Mouse (Mus musculus): ENCODE data around the gene Nrarp. TPM values are rescaled to one million over a fixed set of nuclear protein-coding genes. Genes with fewer than 3 reads are reported as not detected.
A peak's percentile ranks its signal among the peaks of the same experiment; 100 is the strongest.

Gene Nrarp
- polyA plus RNA-seq, 1 experiment from 2014 or later = 18.6 TPM

DNA sequence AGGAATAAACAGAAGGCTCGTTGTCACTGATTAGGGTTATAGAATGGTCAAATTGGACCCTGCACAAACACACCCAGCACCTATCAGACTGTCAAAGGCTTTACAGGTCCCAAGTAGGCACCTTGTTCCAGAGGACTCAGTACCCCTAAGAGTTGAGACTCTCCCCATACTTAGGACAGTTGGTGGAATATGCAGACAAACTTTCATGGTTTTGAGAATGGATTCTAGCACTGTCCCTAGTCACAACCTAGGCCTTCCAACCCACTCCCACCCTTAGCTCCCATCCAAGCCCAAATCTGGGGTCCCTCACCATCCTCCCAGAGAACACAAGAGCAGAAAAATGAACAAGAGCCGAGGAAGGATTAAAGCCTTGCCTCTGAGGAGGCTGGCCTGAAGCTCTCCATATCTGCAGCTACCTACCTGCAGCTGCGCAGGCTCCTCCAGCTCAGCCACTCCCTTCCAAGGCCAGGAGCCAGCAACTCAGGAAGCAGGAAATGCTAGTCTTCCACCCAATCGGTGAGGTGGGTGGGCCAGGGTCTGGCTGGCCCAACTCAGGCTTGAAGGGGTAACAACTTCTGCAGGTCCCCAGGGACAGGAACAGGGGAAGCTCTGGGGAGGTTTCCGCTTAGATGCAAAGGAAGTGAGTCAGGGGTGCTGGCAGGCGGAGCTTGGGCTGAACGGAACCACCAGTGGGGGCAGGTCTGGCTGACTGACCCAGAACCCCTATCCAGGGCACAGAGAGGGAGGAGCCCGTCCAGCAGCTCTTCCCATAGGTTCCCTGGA, 15.8 kb downstream of the Nrarp start, which contains the start of gene Tor4a:
TSS of gene Tor4a (minus strand) at position 715 of the 783 bp plus-strand sequence.
- Histone ChIP-seq H3K9me3 (replicated peaks; ENCODE audit: control insufficient read depth, low read length) (no peaks in the 10 kb centered on the region), H3K4me3 (ENCODE audit: low read depth, low read length) (no peak within 1 kb of the TSS), H3K4me2 (ENCODE audit: low read length) (no peak within 1 kb of the TSS), H3K9ac (ENCODE audit: low read length) (no peak within 1 kb of the TSS), H3K27me3 (replicated peaks; ENCODE audit: control insufficient read depth, insufficient read depth, low read length) (peaks cover 26% of the 10 kb centered on the region), H3K36me3 (ENCODE audit: control insufficient read depth, insufficient read depth, low read length) (peaks cover 33% of the 10 kb centered on the region), H3K27ac (ENCODE audit: low read depth, low read length) (no peak within 1 kb of the TSS), H3K4me1 (ENCODE audit: control insufficient read depth, insufficient read depth, low read length) (no peaks in the 10 kb centered on the region)
- DNase-seq (ENCODE audit: low spot score) (no peak), ATAC-seq (no peak)
- 11% methylated on average over 8 of the region's 8 CpGs for WGBS

- Histone ChIP-seq H3K9ac (ENCODE audit: low read length) (no peak overlapping the region), H3K4me2 (ENCODE audit: low read length) (no peak overlapping the region), H3K9me3 (replicated peaks; ENCODE audit: control insufficient read depth, low read length) (no peaks in the 10 kb centered on the region), H3K27me3 (replicated peaks; ENCODE audit: control insufficient read depth, insufficient read depth, low read length) (peaks cover 26% of the 10 kb centered on the region), H3K27ac (ENCODE audit: low read depth, low read length) (no peak overlapping the region), H3K4me3 (ENCODE audit: low read depth, low read length) (no peak overlapping the region), H3K36me3 (ENCODE audit: control insufficient read depth, insufficient read depth, low read length) (peaks cover 42% of the 10 kb centered on the region), H3K4me1 (ENCODE audit: control insufficient read depth, insufficient read depth, low read length) (no peaks in the 10 kb centered on the region)
- ATAC-seq (no peak), DNase-seq (ENCODE audit: low spot score) (no peak)
- WGBS = 30% methylated on average over 2 of the region's 2 CpGs
Measured at GRCm38 (mm10) chr2:25197191-25197590, 16.6 kb downstream of the Nrarp start.

DNA sequence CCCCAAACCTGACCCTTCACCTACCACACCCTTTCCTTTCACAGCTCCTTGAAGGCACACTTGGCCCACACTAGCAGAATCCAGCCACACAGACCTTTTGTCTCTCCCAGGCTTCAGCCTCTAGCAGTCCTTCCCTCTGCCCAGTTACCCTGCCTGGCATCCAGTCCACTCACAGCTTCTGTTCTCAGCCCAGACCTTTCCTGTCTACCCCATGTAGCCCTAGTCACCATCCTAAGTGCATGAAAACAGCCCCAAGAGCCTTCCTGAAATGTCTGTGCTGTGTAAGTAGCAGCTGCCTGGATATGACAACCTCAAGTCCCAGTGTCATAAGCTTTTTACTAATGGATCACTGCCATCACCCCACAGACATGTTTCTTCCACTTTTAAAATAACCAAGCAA, 17.4 kb downstream of the Nrarp start:
- Histone ChIP-seq H3K4me2 (ENCODE audit: low read length) (no peak overlapping the region), H3K4me1 (ENCODE audit: control insufficient read depth, insufficient read depth, low read length) (no peaks in the 10 kb centered on the region), H3K4me3 (ENCODE audit: low read depth, low read length) (no peak overlapping the region), H3K9ac (ENCODE audit: low read length) (no peak overlapping the region), H3K36me3 (ENCODE audit: control insufficient read depth, insufficient read depth, low read length) (peaks cover 49% of the 10 kb centered on the region), H3K27me3 (replicated peaks; ENCODE audit: control insufficient read depth, insufficient read depth, low read length) (peaks cover 26% of the 10 kb centered on the region), H3K27ac (ENCODE audit: low read depth, low read length) (no peak overlapping the region), H3K9me3 (replicated peaks; ENCODE audit: control insufficient read depth, low read length) (no peaks in the 10 kb centered on the region)
- DNase-seq (ENCODE audit: low spot score) = no peak
- ATAC-seq = no peak

DNA sequence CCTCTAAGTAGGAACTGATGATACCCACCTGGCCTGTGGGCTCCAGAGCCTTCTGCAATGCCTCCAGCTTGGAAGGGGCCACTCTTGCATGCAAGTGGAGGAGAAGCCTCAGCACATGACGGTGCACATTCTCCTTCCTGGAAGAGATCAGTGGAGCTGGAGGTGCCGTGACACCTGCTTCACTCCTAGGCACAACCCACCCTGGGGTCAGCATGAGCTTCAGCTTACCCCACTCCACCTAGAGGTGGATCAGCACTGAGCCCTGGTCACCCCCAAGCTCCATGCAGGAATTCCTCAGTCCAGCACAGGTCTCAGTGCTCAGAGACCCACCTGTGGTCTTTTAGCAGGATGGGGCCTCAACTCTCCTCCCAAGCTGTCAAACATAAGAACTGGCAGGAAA, 20.1 kb downstream of the Nrarp start:
- no peaks in the 10 kb centered on the region for H3K4me1 ChIP-seq (ENCODE audit: control insufficient read depth, insufficient read depth, low read length)
- no peak overlapping the region for H3K27ac ChIP-seq (ENCODE audit: low read depth, low read length)
- ATAC-seq (no peak), DNase-seq (ENCODE audit: low spot score) (no peak)
- 90% methylated on average over 2 of the region's 2 CpGs for WGBS
- peaks cover 76% of the 10 kb centered on the region for H3K36me3 ChIP-seq (ENCODE audit: control insufficient read depth, insufficient read depth, low read length)
- H3K4me3 ChIP-seq (ENCODE audit: low read depth, low read length) = no peak overlapping the region
- H3K9ac ChIP-seq (ENCODE audit: low read length) = no peak overlapping the region
- H3K4me2 ChIP-seq (ENCODE audit: low read length) = no peak overlapping the region
- peaks cover 15% of the 10 kb centered on the region for H3K27me3 ChIP-seq (replicated peaks; ENCODE audit: control insufficient read depth, insufficient read depth, low read length)
- no peaks in the 10 kb centered on the region for H3K9me3 ChIP-seq (replicated peaks; ENCODE audit: control insufficient read depth, low read length)

DNA sequence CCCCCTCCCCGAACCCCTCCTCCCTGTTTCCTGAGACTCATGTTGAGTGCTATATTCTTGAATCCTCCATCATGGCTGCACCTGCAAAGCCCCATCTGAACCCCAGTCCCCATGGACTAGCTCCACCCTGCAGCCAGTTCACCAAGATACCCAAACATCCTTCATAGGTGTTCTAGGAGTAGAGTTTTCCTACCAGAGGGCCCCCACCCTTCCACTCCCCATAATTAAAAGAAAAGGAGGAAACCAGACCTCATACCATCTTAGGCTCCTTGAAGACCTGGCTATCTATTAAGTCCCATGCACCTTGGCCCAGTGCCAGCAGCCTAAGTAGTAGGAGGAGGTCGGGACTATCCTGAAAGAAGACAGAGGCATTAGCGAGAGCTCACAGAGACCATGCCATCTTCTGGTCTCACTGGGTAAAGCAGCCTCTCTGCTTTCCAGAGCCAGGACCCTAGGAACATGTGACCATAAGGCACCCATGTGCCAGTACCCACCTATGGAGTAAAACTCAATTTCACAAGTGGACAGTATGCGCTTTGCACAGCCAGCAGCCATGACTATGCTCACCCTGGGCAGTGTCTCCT, 23.2 kb downstream of the Nrarp start:
- no peak overlapping the region for H3K27ac ChIP-seq (ENCODE audit: low read depth, low read length)
- no peaks in the 10 kb centered on the region for H3K9me3 ChIP-seq (replicated peaks; ENCODE audit: control insufficient read depth, low read length)
- H3K4me2 ChIP-seq (ENCODE audit: low read length) = no peak overlapping the region
- H3K4me3 ChIP-seq (ENCODE audit: low read depth, low read length) = no peak overlapping the region
- peak; percentile 26; the same call in 1 of the 2 replicates for ATAC-seq
- H3K9ac ChIP-seq (ENCODE audit: low read length) = no peak overlapping the region
- H3K27me3 ChIP-seq (replicated peaks; ENCODE audit: control insufficient read depth, insufficient read depth, low read length) = no peaks in the 10 kb centered on the region
- WGBS = 58% methylated on average over 4 of the region's 4 CpGs
- peaks cover 88% of the 10 kb centered on the region for H3K36me3 ChIP-seq (ENCODE audit: control insufficient read depth, insufficient read depth, low read length)
- DNase-seq (ENCODE audit: low spot score) = no peak
- H3K4me1 ChIP-seq (ENCODE audit: control insufficient read depth, insufficient read depth, low read length) = no peaks in the 10 kb centered on the region

- H3K4me2 ChIP-seq (ENCODE audit: low read length) = no peak overlapping the region
- no peak for ATAC-seq
- H3K27ac ChIP-seq (ENCODE audit: low read depth, low read length) = no peak overlapping the region
- no peak overlapping the region for H3K4me3 ChIP-seq (ENCODE audit: low read depth, low read length)
- H3K36me3 ChIP-seq (ENCODE audit: control insufficient read depth, insufficient read depth, low read length) = peaks cover 55% of the 10 kb centered on the region
- WGBS = 92% methylated on average over 1 of the region's 1 CpGs
- no peak overlapping the region for H3K9ac ChIP-seq (ENCODE audit: low read length)
- no peaks in the 10 kb centered on the region for H3K9me3 ChIP-seq (replicated peaks; ENCODE audit: control insufficient read depth, low read length)
- no peak for DNase-seq (ENCODE audit: low spot score)
- peaks cover 15% of the 10 kb centered on the region for H3K4me1 ChIP-seq (ENCODE audit: control insufficient read depth, insufficient read depth, low read length)
- H3K27me3 ChIP-seq (replicated peaks; ENCODE audit: control insufficient read depth, insufficient read depth, low read length) = no peaks in the 10 kb centered on the region
Measured at GRCm38 (mm10) chr2:25207593-25207992, 27.0 kb downstream of the Nrarp start.

- DNase-seq (ENCODE audit: low spot score) = no peak
- Histone ChIP-seq H3K4me1 (ENCODE audit: control insufficient read depth, insufficient read depth, low read length) (peaks cover 15% of the 10 kb centered on the region), H3K4me2 (ENCODE audit: low read length) (peak overlapping the region; percentile 93), H3K27me3 (replicated peaks; ENCODE audit: control insufficient read depth, insufficient read depth, low read length) (no peaks in the 10 kb centered on the region), H3K4me3 (ENCODE audit: low read depth, low read length) (peak overlapping the region; percentile 89), H3K27ac (ENCODE audit: low read depth, low read length) (peak overlapping the region; percentile 81), H3K36me3 (ENCODE audit: control insufficient read depth, insufficient read depth, low read length) (peaks cover 24% of the 10 kb centered on the region), H3K9me3 (replicated peaks; ENCODE audit: control insufficient read depth, low read length) (no peaks in the 10 kb centered on the region), H3K9ac (ENCODE audit: low read length) (peak overlapping the region; percentile 91)
- ATAC-seq = peak; percentile 57
- 0% methylated on average over 24 of the region's 24 CpGs for WGBS
Measured at GRCm38 (mm10) chr2:25210686-25211085, 30.1 kb downstream of the Nrarp start.

DNA sequence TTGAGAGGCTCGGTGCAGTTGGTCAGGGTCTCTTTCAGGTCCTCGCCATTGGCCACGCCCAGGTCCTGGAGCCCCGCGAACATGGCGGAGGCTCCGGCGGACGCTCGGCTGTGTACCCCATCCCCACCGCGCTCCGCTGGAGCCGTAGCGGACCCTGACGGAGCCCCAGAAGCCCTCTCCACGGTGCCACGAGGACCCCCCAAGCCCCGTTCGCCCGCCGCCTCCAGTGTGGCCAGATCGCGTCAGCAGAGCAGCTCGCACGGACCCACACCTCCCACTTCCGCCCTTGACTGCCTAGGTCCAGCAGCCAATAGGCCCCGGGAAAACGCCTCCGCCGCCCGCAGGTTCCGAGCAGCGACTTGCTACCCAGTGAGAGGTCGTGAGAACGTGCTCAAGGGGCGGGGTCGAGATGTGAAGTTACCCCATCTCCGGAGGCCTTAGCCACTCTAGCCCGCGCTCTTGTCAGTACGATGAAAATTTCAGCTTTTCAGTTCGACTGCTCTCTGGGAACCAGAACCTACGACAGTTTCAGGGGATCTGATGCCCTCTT, 30.6 kb downstream of the Nrarp start, which contains the start of gene Nelfb:
TSS of gene Nelfb (minus strand) at position 369 of the 550 bp plus-strand sequence.
- ATAC-seq (peak; percentile 93), DNase-seq (ENCODE audit: low spot score) (peak; percentile 87)
- H3K27me3 ChIP-seq (replicated peaks; ENCODE audit: control insufficient read depth, insufficient read depth, low read length) = no peaks in the 10 kb centered on the region

More for the DNA sequence above, 30.6 kb downstream of the Nrarp start, which contains the start of gene Nelfb:
- H3K9ac ChIP-seq (ENCODE audit: low read length) = peak within 1 kb of the TSS; percentile 91
- H3K9me3 ChIP-seq (replicated peaks; ENCODE audit: control insufficient read depth, low read length) = no peaks in the 10 kb centered on the region
- peaks cover 19% of the 10 kb centered on the region for H3K36me3 ChIP-seq (ENCODE audit: control insufficient read depth, insufficient read depth, low read length)
- under 1% methylated on average over 44 of the region's 44 CpGs for WGBS
- peak within 1 kb of the TSS; percentile 89 for H3K4me3 ChIP-seq (ENCODE audit: low read depth, low read length)
- peaks cover 15% of the 10 kb centered on the region for H3K4me1 ChIP-seq (ENCODE audit: control insufficient read depth, insufficient read depth, low read length)
- H3K27ac ChIP-seq (ENCODE audit: low read depth, low read length) = peak within 1 kb of the TSS; percentile 81
- H3K4me2 ChIP-seq (ENCODE audit: low read length) = peak within 1 kb of the TSS; percentile 93
